Mouse (Mus musculus) ES-Bruce4 (cell line): Measurements from ENCODE around the gene Ubap1l. TPM values are rescaled to one million over a fixed set of nuclear protein-coding genes. Genes with fewer than 3 reads are reported as not detected.

Experiments used
- H3K27ac ChIP-seq: 2 replicates; pipeline ENCODE4 v1.5.1; 2012; ENCODE audit warnings: low read length, inconsistent platforms; ENCODE audit not compliant: insufficient read depth
- H3K27me3 ChIP-seq: 2 replicates; pipeline ENCODE4 v1.6.1; 2012; ENCODE audit warnings: mild to moderate bottlenecking, low read length, inconsistent platforms; ENCODE audit not compliant: control insufficient read depth, poor library complexity, insufficient read depth, severe bottlenecking
- H3K36me3 ChIP-seq: 2 replicates; pipeline ENCODE4 v1.6.1; 2012; ENCODE audit warnings: inconsistent platforms, mild to moderate bottlenecking, low read length, moderate library complexity; ENCODE audit not compliant: control insufficient read depth, poor library complexity, insufficient read depth, severe bottlenecking
- H3K4me1 ChIP-seq: one replicate; pipeline ENCODE4 v1.8.1; 2011; ENCODE audit warnings: low read length; ENCODE audit not compliant: control insufficient read depth, insufficient read depth
- H3K4me3 ChIP-seq: 2 replicates; pipeline ENCODE4 v1.5.1; 2011; ENCODE audit warnings: low read depth, mild to moderate bottlenecking, low read length
- H3K9ac ChIP-seq: 2 replicates; pipeline ENCODE4 v1.6.1; 2012; ENCODE audit warnings: low read depth, mild to moderate bottlenecking, inconsistent platforms; ENCODE audit not compliant: poor library complexity, severe bottlenecking
- H3K9me3 ChIP-seq: replicated peaks from 2 replicates; pipeline ENCODE4 v1.6.1; 2012; ENCODE audit warnings: mild to moderate bottlenecking, low read length, inconsistent platforms; ENCODE audit not compliant: control insufficient read depth, poor library complexity, insufficient read depth, severe bottlenecking
- CTCF ChIP-seq: IDR thresholded peaks from one replicate; pipeline ENCODE4 v1.8.1; 2011; ENCODE audit warnings: low read depth, low read length
- EP300 ChIP-seq: IDR thresholded peaks from 2 replicates; pipeline ENCODE4 v1.6.1; 2011; ENCODE audit warnings: low read depth, low read length; ENCODE audit not compliant: insufficient read depth
- POLR2A ChIP-seq: IDR thresholded peaks from one replicate; pipeline ENCODE4 v1.8.1; 2011; ENCODE audit warnings: low read length; ENCODE audit not compliant: insufficient read depth
- polyA plus RNA-seq: library from polyadenylated mRNA; stranded (reverse); fragments of >200 nt; gene quantifications from 2 replicates; pipeline ENCODE4 v1.2.4, GENCODE M21; 2011; ENCODE audit warnings: low read depth; ENCODE audit not compliant: missing spikeins, insufficient read depth, insufficient read length

Gene Ubap1l
- 1.5 and 1.8 TPM in 2 replicates for polyA plus RNA-seq

DNA sequence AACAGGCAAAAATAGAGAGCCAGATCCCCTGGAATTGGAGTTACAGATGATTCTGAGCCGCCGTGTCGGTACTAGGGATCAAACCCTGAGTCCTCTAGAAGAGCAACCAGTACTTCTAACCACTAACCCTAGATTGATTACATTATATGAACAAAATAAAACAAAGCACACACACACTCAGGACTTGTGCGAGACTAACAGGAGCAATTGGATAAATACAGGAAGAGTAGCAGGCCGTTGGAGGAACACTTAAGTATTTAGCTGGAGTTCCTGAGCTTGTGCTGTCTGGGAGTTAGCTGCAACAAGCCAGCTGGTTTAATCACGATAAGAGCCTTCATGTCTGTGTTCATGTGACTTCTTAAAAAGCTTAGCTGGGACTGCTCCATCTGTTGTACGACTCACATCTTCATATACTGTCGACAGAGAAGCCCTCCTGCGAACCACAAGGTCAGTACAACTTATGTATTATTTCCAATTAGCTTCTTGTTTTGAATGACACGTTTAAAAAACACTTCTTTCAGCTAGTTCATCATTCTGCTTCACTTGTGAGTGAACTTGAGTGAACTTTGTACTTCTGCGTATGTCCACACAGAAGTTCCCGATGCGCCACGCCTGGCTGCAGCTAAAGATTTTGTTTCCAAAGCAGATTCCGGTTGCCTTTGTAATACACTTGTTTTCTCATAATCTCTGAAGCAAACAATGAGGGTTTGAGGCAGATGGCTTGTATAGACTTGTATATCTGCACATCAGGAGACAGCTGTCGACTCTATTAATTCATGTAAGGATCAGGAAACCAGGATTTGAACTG is at the start of gene Ubap1l:
Ubap1l (plus strand) TSS at position 401 of the 808 bp plus-strand sequence.
- no peak for TF ChIP-seq CTCF
- no peak for TF ChIP-seq POLR2A
- no peak for TF ChIP-seq EP300
- Histone ChIP-seq H3K27me3 (no peaks in the 10 kb centered on the region), H3K9me3 (no peaks in the 10 kb centered on the region), H3K4me3 (no peak within 1 kb of the TSS), H3K4me1 (no peaks in the 10 kb centered on the region), H3K27ac (no peak within 1 kb of the TSS), H3K9ac (no peak within 1 kb of the TSS), H3K36me3 (peaks cover 39% of the 10 kb centered on the region)

DNA sequence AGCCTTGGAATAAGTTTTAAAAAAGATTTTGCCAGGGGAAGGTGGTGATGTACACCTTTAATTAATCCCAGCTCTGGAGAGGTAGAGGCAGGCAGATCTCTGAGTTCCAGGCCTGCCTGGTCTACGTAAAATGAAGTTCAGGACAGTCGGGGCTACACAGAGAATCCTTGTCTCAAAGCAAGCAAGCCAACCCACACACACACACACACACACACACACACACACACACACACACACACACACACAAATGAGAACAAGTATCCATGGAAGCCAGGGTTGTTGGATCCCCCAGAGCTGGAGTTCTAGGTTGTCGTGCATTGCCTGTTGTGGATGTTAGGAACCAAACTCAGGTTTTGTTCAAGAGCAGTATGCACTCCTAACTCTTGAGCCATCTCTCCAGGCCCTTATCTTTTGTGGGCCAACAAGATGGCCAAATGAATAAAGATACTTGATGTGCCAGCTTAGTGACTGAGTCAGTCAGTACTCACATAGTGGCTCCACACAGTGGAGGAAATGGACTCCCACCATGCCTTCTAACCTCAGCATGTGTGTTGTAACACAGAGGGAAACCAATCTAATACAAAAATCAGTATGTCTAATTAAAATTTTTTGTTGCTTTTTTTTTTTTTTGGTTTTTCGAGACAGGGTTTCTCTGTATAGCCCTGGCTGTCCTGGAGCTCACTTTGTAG is 48.0 kb upstream of the Ubap1l start:
- TF ChIP-seq POLR2A = no peak
- TF ChIP-seq CTCF = no peak
- no peak for TF ChIP-seq EP300
- no peaks in the 10 kb centered on the region for H3K27me3 ChIP-seq
- no peaks in the 10 kb centered on the region for H3K9me3 ChIP-seq
- H3K36me3 ChIP-seq = peaks cover 17% of the 10 kb centered on the region
- no peaks in the 10 kb centered on the region for H3K4me1 ChIP-seq
- no peak overlapping the region for H3K27ac ChIP-seq
- H3K9ac ChIP-seq = no peak overlapping the region
- H3K4me3 ChIP-seq = no peak overlapping the region

DNA sequence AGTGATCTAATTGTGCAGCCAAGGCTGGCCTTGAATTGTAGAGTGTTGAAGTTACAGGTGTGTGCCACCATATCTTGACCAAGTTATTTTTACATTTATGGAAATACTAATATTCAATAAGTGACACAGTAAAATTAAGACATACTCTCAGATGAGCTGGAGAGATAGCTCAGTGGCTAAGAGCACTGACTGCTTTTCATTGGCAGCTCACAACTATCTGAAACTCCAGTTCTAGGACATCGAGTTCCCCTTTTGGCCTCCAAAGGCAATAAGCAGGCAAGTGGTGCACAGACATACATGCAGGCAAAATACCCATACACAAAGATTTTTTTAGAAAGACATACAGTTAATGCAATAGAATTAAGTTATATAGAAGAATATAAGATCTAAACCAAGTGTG is 47.0 kb upstream of the Ubap1l start:
- no peaks in the 10 kb centered on the region for H3K4me1 ChIP-seq
- peaks cover 12% of the 10 kb centered on the region for H3K36me3 ChIP-seq
- no peak overlapping the region for H3K27ac ChIP-seq
- H3K27me3 ChIP-seq = no peaks in the 10 kb centered on the region
- no peak overlapping the region for H3K9ac ChIP-seq
- TF ChIP-seq EP300 (no peak), CTCF (no peak), POLR2A (no peak)
- H3K4me3 ChIP-seq = no peak overlapping the region
- no peaks in the 10 kb centered on the region for H3K9me3 ChIP-seq

DNA sequence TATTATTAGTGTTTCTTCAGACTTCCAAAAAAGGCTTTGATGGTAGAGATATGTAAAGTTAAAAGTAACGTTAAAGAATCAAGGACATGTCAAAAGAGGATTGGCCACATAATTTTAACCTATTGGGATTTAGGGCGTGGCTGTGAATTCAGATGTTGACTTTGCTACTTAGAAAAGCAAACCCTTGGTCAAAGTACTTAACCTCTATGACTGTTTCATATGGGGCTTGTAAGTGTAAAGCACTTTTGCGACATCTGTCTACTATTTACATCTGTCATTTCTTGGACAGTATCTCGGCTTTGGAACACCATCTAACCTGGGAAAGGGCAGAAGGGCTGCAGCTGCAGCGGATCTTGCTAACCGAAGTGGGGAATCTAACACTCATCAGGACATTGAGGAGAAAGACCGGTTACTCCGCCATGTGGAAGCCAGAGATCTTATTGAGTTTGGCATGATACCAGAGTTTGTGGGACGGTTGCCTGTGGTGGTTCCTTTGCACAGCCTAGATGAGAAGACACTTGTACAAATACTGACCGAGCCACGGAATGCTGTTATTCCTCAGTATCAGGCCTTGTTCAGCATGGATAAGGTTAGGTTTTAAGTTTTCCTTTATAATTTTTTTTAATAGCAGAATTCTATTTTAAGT is 38.5 kb upstream of the Ubap1l start:
- Histone ChIP-seq H3K9me3 (no peaks in the 10 kb centered on the region), H3K27ac (no peak overlapping the region), H3K36me3 (peaks cover 16% of the 10 kb centered on the region), H3K27me3 (no peaks in the 10 kb centered on the region), H3K4me1 (no peaks in the 10 kb centered on the region), H3K4me3 (no peak overlapping the region), H3K9ac (no peak overlapping the region)
- TF ChIP-seq EP300 (no peak), CTCF (no peak), POLR2A (no peak)

DNA sequence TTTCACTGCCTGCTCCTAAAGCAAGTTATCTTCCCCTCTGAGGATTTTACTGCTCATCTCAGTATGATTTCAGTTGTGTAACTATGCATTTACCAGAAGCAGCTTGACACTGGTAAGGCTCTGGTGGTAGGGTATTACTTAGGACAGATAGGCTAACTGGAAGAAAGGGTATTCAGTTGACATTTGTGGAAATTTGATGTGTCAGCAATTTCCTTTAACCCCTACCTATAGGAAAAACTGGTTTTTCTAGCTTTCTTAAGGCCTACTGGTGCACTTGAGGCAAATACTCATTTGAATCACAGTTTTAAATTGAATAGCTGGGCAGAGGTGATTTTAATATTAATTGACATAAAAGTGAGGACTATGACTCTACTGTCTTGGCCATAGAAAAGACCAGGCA is 34.9 kb upstream of the Ubap1l start:
- H3K36me3 ChIP-seq = peaks cover 14% of the 10 kb centered on the region
- H3K4me3 ChIP-seq = no peak overlapping the region
- H3K27ac ChIP-seq = no peak overlapping the region
- TF ChIP-seq POLR2A (no peak), EP300 (no peak), CTCF (no peak)
- no peak overlapping the region for H3K9ac ChIP-seq
- no peaks in the 10 kb centered on the region for H3K27me3 ChIP-seq
- H3K9me3 ChIP-seq = no peaks in the 10 kb centered on the region
- no peaks in the 10 kb centered on the region for H3K4me1 ChIP-seq
